Mouse (Mus musculus): Measurements from ENCODE around the gene Paqr5. TPM values are rescaled to one million over a fixed set of nuclear protein-coding genes. Genes with fewer than 3 reads are reported as not detected.
A peak's percentile ranks its signal among the peaks of the same experiment; 100 is the strongest.

Paqr5 gene
- total RNA-seq (2022), result not detected

DNA sequence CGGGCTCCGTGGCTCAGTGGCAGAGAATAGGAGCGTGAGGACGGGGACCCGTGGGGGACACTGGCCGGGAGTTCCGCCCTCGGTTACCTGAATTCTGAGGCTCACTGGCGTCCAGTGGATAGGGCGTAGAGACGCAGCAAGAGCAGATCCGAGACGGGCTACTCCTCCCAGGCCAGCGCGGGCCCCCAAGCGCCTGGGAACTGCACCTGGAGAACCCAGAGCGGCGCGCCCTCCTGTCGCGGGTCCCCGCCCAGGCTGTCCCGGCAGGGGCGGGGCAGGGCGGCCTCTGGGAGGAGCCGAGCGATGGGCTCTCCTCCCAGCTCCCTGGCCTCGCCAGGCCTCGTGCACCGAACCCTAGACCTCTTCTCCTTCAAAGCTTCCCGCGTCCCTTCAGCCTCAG lies at the start of gene Paqr5:
TSS of gene Paqr5 (minus strand) at position 257 of the 400 bp plus-strand sequence.
- DNase-seq (ENCODE audit: low spot score), result no peak

DNA sequence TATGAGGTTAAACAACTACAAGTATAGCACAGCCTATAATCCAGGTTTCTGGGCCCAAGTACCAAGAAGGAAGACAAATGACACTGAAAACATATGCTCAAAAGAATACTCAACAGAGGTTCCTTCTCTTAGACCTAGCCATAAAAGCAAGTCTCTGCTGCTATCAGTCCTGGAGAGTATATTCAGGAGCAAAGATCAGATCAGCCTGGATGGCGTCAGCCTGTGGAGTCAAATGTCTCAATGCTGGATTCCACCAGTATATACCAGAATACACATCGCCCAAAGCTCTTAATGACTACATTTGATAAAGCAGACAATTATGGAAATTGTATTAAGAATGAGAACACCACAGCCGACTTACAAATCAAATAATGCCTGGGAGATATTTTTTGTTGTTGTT lies 35.6 kb upstream of the Paqr5 start:
- DNase-seq (ENCODE audit: low spot score), result no peak

DNA sequence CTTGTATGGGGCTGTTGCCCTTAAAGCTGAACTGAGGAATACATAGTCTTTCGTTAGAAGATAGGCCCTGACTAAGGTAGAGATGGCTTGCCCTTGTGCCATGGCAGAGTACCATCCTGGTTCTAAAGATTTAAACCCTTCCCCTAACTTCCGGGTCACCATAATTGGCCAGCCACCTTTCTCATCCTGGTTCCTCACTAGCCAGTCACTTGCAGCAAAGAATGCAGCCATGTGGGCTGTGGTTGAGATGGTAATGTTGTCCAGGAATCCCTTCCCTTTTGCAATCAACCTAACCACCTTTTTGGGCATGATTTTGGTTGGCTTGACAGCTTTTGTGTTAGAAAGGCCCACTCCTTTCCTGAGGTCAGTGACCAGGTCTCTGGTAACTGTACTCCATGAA lies 33.8 kb upstream of the Paqr5 start:
- DNase-seq (ENCODE audit: low spot score), result no peak

DNA sequence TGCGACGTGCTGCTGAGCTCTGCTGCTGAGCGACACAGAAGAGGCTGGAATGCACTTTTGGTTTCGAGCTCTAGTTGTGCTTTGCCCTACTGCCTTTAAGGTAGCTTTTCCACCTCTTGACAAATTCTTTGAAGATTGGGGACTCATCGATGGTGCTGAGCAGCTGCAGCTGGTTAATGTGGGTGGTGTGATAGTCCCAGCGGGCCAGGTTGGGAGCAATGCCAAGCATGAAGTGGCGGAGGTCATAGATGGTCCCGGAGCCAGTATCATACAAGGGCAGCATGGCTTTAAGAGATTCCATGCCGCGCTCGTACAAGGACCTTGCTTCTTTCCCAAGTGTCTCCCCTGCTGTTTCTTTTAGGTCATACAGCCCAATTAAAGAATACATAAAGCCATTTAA lies 33.3 kb upstream of the Paqr5 start:
- peak; percentile 21 for DNase-seq (ENCODE audit: low spot score)

DNA sequence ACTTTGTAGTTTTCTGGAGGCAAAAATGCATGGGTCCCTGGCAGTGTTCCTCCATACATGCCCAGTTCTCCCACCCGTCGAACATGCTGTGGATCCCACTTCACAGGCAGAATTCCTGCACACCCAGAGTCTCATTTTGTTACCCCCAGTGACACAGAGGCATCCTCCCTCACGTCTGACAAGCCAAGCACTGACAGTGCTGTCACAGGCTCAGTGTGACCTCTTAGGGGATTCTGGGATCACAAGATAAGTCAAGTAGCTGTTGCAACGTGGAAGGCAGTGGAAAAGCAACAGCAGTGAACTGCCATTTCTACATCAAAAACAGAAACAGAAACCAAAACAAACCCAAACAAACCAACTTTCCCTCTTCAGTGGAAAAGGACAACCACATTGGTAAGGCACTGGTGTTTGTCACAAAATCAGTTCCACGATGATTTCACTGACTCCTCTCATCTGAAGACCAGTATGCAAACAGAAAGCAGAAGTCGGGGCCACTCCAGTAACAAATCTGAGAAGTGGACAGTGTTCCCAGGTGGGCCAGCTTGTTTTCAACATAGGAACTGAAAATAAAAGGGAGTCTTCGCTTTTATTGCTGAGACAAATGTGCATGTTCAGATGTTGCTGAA lies 31.3 kb upstream of the Paqr5 start:
- DNase-seq (ENCODE audit: low spot score), result no peak

DNA sequence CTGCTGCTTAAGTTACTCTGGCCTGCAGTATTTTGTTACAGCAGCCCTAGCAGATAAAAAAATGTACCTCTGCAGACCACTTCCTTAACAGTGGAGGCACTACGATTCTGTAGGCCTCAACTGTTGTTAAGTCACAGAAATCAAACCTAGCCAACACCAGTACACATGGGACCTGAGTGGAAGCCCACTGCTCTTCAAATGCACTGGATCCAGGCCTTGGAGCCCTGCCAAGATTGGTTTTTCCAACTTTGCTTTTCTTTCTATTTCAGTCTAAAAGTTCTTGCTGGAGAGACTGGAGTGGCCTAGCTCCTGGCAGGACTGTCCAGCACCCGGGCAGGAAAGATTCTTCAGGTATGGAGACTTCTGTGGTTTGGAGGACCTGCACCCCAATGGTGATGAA lies 29.6 kb upstream of the Paqr5 start:
- no peak for DNase-seq (ENCODE audit: low spot score)

DNA sequence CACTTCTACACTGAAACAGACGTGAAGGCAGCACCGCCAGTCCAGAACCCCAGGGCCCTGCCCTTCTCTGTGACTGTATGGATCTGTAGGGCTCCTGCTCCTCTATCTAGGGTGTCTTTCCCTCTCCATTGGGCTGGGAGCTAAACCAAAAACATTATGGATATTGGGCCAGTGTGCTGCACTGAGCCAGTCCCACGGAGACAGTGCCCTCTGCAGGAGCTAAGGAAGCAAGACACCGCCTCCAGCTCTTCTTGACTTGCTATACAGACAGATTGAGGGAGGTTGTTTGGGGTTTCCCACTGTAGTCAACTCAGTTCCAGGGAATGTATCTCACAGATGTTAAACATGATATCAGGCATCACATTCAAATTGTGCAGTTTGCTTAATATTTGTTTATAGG lies 24.1 kb upstream of the Paqr5 start:
- no peak for DNase-seq (ENCODE audit: low spot score)

DNA sequence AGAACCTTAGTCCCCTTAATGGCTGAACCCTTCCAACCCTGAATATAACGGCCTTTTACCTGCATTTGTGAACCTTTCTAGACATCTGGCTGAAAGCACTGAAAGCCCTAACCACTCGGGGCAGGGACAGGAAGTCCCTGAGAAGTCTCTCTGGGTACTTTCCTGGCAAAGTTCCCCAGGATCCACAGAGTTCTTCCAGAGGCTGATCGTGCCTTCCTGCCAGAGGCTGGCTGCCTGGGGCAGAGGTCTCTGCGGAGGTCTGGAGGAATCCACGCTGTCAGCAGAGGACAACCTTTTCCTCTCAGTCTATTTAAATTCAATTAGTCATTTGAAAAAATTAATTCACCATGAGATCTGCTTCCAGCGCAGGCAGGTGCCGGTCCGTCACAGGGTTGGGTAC lies 22.5 kb upstream of the Paqr5 start:
- DNase-seq (ENCODE audit: low spot score), result no peak

DNA sequence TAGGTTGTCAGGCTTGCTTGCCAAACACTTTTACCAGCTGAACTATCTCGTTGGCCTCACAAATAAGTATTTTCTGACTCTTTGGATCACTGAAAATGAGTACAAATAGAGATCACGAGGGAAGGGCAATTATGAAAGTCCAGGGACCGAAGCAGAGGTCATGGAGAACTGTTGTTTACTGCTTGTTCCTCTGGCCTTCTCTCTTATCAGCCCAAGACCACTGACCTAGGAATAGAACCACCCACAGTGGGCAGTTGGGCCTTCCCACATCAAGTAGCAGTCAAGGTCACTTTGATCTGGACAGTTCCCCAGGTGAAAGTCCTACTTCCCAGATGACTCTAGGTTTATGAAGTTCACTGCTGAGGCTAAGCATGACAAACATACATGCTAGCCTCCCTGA lies 15.5 kb upstream of the Paqr5 start:
- DNase-seq (ENCODE audit: low spot score), result no peak

DNA sequence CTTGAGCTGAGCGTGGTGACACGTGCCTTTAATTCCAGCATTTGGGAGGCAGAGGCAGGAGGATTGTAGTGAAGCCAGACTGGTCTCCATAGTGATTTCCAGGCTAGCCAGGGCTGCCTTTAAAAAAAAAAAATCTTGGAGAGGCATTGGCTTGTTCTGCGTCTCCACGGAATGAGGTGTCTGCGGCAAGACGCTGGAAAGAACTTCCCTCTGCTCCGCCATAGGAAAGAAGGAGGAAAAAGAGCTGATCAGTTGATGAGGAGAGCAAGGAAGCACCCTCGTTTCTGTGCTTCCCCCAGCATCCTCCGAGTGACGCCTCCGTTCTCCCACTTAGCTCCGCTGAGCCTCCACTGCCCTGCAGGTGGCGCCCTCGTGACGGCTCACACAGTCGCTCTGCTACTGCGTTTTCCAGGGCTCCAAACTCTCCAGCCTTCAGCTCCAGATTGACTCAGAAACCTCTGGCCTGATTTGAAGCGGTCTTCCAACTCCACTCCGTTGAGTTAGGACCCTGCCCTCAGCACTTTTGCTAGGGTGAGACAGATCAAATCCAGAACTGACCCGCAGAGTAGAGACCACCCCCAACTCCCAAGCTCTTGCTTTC lies 13.5 kb upstream of the Paqr5 start:
- peak; percentile 85 for DNase-seq (ENCODE audit: low spot score)

DNA sequence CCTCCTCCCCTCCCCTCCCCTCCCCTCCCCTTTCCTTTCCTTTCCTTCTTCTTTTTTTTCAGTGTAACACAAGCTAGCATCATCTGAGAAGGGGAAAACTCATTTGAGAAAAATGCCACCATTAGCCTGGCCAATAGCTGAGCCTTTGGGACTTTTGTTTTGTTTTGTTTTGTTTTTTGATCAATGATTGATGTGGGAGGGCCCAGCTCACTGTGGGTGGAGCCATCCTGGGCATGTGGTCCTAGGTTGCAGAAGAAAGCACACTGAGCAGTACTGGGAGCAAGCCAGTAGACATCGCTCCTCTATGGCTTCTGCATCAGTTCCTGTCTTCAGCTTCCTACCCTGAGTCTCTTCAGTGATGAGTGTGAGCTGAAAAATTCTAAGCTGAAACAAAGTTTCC lies 9.2 kb upstream of the Paqr5 start:
- DNase-seq (ENCODE audit: low spot score), result no peak

DNA sequence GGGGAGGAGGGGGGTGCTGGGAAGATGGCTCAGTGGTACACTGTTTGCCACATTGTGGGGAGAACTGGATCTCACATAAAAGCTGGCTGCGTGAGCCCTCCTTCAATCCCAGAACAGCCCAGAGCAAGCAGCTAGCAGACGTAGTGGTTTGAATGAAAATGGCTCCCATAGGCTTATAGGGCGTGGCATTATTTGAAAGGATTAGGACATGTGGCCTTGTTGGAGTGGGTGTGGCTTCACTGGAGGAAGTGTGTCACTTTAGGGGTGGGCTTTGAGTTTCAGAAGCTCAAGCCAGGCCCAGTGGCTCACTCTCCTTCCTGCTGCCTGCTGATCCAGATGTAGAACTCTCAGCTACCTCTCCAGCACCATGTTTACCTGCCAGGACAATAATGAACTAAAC lies 5.5 kb upstream of the Paqr5 start:
- DNase-seq (ENCODE audit: low spot score), result no peak

DNA sequence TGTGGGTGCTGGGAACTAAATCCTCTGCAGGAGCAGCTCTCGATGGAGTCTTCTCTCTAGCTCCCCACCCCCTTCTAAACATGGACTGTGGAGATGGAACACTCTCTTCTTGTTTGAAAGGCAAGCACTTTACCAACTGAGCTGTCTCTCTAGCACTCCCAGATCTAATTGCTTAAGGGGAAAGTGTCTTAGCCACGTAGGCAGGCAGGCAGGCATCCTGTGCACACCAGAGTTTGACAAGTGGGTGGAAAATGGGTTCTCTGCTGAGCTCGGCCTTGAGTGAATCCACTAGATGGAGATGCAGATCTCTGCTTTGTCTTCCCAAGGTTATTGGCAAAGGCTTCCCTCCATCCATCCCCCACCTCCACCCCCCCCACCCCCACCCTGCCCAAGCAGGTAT lies 1.4 kb upstream of the Paqr5 start:
- no peak for DNase-seq (ENCODE audit: low spot score)

DNA sequence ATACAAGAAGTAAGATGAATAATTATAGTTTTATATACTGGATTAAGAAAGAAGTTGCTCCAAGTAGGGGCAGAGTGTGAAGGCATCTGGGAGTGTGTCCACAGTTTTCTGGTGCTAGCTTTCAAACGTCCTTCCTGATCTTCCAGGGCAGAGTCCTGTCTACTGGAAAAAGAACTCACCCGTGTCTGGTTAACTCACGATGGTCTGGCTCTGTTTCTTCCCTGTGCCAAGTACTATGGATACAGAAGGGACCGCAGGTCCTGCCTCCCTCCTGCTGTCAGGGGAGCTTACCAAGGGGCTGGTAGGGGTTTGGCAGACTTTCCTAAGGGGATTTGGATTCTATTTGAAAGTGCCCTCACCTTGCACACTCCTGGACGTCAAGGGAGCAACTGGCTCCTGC lies 1.6 kb downstream of the Paqr5 start:
- DNase-seq (ENCODE audit: low spot score), result no peak

DNA sequence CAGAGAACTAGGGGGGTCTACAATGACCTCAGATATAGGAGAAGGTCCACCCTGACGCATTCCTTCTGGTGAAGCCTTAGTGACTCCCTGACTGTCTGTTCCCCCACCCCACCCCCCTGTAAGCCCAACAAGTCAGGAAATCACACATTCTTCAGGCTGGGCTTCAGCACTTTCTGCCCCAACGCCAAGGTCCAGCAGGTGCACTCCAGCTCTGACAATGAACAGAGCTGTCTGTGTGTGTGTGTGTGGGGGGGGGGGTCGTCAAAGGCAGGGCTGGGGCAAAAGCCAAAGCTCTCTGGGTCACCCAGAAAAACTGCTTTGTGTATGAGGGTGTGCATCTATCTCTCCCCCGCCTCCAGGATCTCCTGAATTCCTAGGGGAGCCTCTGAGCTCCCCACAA lies 2.8 kb downstream of the Paqr5 start:
- DNase-seq (ENCODE audit: low spot score), result no peak

DNA sequence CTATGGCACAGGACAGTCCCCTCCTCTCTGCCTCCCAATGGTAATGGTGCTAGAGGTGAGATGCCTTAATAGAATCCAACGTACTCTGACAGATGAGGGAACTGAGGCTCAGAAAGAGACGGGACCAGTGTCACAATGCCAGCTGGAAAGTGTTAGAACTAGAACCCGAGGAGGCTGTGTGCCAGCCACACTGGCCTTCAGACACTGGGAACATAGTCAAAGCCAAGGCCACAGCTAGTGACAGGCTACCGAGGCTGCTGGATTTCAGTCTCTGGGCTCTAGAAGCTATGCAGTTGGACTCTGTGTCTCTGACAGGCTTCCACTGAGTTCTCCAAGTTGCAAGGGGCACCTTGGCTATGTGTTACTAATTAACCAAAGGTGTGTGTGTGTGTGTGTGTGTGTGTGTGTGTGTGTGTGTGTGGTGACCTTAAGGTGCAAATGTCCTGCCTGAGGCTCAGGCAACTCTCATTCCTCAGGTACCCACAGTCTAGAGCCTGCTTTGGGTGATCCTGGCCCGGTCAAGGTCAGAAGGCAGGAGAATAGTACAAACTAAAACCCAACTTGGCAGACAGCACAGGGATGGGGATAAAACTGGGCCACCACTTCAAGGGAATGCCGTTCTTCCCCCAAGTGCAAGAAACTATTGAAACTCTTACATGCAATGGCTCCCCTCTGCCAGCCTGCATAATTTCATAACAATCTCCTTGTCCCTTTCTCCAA lies 3.5 kb downstream of the Paqr5 start:
- no peak for DNase-seq (ENCODE audit: low spot score)

DNA sequence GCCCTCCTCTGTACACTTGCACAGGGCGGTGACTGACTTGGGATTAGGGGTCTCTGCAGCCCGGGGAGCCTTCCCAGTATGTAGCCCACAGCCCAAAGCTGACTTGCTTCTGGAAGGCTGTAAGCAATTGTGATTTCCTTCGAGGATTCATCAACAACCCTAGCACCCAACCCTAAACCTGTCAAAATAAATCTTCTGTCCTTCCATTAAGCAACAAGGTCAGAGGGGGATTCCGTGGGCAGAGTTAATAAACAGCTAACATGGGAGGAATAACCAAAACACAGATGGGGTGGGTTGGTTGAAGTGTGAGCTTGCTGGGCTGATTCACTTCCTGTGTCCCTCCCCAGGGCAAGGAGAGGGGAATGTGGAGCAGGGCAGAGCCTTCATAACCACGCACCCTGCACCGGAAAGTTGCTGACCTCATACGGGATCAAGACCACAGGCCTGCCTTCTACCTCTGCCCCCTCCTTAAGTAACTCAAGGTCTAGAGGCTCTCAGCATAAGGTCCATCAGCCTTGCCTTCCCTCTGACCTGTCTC lies 5.0 kb downstream of the Paqr5 start:
- DNase-seq (ENCODE audit: low spot score), result no peak

DNA sequence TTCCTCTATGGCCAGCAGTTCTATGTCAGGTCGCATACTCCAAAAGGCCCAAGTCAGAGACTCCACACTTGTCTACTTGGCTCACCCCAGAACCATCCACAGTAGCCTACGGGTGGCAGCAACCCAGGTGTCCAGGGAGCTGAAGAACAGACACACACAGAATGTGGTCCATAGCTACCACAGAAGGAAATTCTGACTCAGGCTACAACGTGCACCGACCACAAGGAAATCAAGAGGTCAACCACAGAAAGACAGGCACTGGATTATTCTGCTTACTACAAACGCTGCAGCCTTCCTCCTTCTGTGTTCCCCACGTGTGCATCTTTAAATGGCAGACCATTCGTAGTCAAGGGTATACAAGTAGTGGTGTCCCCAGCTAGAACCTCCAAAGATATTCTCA lies 6.4 kb downstream of the Paqr5 start:
- no peak for DNase-seq (ENCODE audit: low spot score)

DNA sequence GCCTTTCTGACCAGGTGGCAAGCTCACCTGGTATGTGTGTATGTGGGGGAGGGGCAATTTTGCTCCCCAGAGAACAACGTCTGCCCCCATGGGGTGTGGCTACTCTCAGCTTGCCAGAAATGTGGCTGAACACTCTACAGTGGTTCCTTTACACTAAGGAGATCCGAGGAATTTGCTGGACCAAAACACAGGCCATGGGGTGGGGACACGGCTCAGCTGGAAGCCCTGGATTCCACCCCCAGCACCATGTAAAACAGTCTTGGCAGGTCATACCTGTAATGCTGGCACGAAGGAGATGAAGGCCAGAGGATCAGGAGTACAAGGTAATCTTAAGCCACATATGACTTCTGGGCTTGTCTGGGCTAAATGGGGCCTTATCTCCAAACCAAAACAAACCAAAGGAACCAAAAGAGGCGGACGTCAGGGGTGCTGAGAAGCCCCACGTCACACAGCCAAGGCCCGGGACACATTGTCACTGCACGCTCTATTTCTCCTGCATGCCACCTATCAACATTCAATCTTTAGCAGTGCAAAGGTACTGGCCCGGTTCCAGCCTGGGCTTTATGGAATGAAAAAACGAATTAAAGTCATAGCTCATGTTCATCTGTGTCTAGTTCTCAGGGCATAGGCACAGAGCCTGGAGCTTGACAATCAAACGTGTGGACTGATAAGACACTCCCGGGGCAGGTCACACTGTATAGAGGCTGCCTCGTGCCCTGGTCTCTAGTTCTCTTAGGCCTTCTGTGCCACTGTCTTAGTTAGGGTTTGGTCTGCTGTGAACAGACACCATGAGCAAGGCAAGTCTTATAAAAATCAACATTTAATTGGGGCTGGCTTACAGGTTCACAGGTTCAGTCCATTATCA lies 8.2 kb downstream of the Paqr5 start:
- no peak for DNase-seq (ENCODE audit: low spot score)

DNA sequence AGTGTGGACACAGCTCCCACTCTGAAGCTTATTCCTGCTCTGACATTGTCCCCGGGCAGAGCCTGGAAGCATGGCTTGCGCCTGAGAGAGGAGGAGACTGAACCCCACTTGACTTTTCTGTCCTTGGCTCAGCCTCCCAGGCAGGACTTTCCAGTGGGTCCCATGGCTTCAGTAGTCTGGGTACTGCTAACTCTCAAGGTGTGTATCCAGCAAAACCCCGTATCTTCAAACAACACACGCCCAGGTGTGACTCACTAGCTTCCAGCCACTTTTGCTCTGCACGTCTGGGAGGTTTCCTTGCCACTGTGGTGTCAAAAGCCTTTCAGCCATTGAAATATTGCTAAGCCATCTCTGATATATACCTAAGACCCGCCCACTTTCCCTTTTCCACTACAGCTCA lies 9.3 kb downstream of the Paqr5 start:
- DNase-seq (ENCODE audit: low spot score), result no peak

DNA sequence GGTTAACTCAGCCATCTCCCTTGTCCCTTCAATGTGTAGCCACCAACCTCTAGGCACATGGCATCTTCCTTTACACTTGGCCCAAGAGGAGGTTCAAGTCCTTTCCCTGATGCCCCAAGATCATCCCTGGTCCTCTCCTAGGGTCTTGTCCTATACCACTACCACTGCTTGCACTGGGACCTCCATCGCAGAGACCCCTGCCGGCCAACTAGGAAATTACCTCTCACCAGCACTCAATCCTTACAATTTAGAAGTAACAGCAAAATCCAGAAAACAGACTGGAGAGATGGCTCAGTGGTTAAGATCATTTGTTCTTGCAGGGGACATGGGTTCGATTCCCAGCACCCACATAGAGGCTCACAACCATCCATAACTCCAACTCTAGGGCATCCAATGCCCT lies 11.2 kb downstream of the Paqr5 start:
- DNase-seq (ENCODE audit: low spot score), result no peak
